Mouse (Mus musculus): ENCODE results near the gene Ppm1m.

DNA sequence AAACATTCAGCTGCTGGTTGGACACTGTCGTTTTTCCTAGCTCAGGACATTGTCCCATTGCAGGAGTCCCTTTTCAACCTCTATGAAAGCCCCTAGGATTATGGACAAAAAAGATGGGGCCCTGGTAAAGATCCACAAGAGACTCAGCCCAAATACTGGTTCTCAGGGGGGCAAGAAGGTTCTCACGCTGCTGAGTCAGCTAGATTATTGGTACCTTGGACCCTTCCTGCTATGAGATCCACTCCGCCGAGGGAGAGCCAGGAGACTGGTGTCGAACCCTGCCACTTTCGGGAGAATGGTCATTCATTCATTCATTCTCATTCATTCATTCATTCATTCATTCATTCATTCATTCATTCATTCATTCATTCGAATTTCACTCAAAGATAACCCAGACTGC, 17.4 kb upstream of the Ppm1m start:
- TF ChIP-seq CTCF (conservative IDR thresholded peaks at IDR 0.05; ENCODE audit: insufficient read depth, insufficient read length, low read depth, low read length) (no peak), POLR2A (IDR thresholded peaks at IDR 0.05; ENCODE audit: low read depth, low read length) (no peak)

Data from kidney, adult 2 months (tissue).